Mouse (Mus musculus): Measurements from ENCODE around the gene Bcl10. TPM values are rescaled to one million over a fixed set of nuclear protein-coding genes. Genes with fewer than 3 reads are reported as not detected.
"Not testable (repeated sequence)": the region's sequence is repeated elsewhere in the genome, so short reads cannot be mapped to it uniquely, and the experiment has no call there.

Bcl10 gene
- total RNA-seq, 2 experiments from 2014 or later = 23.8 to 25.8 TPM

DNA sequence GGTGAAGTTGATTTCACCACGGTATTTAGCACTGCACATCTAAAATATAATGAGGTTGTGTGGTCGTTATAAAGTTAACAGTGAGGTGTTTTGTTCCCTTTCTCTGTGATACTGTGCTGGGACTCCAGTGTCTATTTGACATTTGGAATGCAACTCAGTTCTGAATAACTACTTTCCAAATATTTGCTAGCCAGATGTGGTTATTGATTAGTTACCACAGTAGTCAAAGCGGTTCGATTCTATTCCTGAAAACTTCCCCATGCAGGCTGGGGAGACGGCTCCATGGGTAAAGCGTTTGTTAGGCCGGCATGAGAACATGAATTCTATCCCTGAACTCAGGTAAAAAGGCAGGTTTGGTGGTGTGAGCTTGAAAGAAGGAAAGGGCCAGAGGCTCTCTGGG lies 10.1 kb upstream of the Bcl10 start:
- intact Hi-C loops (cut with DNase I) = no loop called here
- no peak for DNase-seq

GRCm38 (mm10) chr3:145913263-145913662 lies 9.3 kb upstream of the Bcl10 start:
- intact Hi-C loops (cut with DNase I) = no loop called here
- no peak for DNase-seq

- not testable (repeated sequence) for DNase-seq
Measured at GRCm38 (mm10) chr3:145913942-145914341, 8.7 kb upstream of the Bcl10 start.

GRCm38 (mm10) chr3:145916374-145916773 lies 6.2 kb upstream of the Bcl10 start:
- DNase-seq = no peak
- intact Hi-C loops (cut with DNase I) = no loop called here

More at GRCm38 (mm10) chr3:145913942-145914341, 8.7 kb upstream of the Bcl10 start:
- intact Hi-C loops (cut with DNase I) = not testable (repeated sequence)

DNA sequence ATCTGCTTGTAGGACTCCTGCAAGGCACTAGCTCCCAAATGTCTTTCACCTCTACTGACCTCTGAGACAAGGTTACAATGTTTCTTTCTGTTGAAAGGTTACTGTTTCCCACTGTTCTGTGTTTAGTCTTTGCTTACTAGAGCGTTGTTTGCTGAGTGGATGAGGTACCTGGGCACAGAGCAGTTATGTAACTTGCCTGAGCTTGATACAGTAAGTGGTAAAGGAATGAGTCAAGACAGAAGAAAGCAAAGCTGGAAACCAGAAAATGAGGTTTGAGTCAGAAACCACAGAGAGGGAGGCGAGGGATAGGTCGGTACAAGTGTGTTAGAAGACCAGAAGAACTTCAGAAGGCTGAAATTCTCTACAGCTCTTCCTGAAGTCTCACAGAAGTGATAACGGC lies 5.8 kb upstream of the Bcl10 start:
- no peak for DNase-seq
- intact Hi-C loops (cut with DNase I) = no loop called here

GRCm38 (mm10) chr3:145922971-145923370 lies 367 bp downstream of the Bcl10 start:
- DNase-seq = no peak
- intact Hi-C loops (cut with DNase I) = loop anchor here (2.0 to 5.0 kb wide), 2 partner anchors 274 to 341 kb away; partner anchors contain the start of gene Ccn1

DNA sequence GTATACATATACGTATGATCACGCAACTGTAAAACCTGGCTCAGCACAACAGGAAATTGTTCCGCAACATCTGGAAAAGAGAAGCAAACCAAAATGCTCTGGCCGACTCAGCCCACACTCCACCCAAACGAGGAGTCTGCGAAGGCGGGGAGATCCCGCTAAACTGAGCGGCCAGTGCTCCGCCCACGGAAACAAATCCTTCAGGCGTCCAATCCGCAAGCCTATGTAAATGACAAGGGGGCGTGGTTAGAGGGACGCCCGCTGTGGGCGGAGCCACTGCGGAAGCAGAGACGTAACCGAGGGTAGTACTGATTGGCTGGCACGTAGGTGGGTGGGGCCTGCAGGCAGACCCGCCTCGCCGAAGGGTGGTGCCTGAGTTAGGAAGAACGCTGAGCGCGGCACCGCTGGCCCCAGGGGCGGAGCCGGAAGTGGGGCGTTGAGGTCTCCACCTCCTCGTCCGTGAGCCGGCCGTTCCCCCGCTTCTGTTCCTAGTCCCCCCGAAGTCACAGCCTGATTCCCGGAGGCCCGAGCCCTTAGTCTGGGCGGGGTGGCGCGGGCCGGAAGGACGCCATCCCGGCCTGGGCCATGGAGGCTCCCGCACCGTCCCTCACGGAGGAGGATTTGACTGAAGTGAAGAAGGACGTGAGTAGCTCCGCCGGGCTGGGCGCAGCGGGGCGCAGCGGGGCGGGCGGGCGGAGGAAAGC lies 1.4 kb downstream of the Bcl10 start:
- DNase-seq = peak; percentile 99 to 100

DNA sequence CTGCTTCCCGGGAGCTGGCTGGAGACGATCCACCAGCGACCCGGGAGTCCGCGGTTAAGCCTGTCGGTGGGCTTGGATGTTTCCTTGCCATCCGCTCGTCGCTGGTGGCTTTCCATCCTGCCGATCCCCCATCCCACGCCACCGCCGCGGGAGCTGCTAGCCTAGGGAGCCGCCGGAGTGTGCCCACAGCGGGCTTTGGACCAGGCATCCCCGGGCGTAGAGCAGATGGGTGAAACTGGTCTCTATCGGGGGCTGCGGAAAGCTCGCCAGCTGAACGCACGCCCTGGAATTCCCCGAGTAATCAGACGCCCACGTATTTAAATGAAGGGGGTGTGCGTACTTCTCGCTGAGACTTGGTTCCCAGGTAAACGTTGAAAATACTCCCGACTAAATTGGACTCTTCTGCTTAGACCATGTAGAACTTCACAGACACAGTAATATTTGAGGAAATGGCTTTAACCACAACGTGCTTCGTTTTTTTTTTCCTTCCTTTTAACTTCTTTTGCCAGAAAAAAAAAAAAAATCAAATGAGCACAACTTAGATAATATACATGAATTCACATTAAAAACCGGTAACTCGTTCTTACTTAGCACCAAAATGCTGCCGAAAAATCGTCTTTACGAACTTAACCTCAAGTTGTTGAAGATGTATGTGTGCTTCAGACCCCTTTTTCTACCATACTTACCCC lies 2.2 kb downstream of the Bcl10 start:
- intact Hi-C loops (cut with DNase I) = loop anchor here (5.0 kb wide), 1 partner anchor 342 kb away; no protein-coding TSS in a partner anchor
- DNase-seq = peak; percentile 61 to 64

More for the DNA sequence above, 1.4 kb downstream of the Bcl10 start:
- intact Hi-C loops (cut with DNase I) = loop anchor here (2.0 to 5.0 kb wide), 2 partner anchors 275 to 342 kb away; partner anchors contain the start of gene Ccn1

DNA sequence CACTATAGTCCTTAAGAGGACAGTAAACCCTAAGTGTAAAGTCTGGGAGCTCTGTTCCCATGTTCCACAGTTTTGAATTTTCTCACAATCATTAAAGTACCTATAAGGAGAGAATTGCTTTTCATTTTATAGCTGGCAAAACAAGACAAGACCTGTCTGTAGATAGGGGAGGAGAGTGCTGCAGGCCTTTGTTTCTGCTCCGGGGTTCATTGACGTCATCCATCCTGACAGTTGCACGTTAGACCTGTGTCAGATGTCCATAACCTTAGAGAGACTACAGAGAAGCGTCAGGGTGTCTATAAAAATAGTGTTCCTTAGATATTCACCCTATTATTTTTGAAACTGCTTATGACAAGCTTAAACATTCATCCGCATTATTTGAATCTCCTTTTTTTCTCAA lies 2.9 kb downstream of the Bcl10 start:
- intact Hi-C loops (cut with DNase I) = no loop called here

DNA sequence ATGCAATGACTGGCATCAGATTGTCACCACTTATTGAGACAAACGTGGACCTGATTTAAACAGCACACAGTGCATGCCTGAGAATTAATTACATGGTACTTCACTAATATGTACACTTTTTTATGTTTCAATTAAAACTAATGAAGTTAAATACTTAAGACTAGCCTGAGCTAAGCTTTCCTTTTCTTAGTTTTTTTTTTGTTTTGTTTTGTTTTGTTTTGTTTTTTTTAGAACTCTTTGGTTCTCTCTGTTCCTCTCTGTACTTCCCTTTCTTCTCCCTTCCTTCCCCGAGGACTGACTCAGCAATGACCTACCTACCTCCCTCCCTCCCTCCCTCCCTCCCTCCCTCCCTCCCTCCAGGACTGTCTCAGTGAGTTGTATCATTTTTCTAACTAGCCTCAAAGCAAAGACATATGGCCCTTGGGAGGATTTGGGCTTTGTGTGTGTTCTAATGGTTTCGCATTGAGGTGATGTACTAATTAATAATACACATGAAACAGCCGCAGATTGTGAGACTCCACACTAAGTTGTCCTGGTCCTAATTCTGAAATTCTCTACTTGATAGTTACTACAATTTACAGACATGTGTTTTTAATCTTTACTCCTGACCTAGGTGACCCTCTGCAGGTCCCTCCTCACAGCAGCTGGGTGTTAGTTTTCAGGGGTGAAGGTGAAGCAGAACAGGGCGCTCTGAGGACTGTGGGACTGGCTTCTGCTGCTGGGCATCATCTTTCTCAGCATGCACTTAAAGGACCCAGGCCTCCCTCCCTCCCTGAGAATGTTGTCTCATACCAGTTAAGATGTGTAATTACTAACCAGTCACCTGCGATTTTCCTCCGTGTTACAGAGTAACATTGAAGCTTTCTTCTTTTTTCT lies 7.2 kb downstream of the Bcl10 start:
- DNase-seq = no peak
- intact Hi-C loops (cut with DNase I) = no loop called here

More for the DNA sequence above, 2.9 kb downstream of the Bcl10 start:
- no peak for DNase-seq

DNA sequence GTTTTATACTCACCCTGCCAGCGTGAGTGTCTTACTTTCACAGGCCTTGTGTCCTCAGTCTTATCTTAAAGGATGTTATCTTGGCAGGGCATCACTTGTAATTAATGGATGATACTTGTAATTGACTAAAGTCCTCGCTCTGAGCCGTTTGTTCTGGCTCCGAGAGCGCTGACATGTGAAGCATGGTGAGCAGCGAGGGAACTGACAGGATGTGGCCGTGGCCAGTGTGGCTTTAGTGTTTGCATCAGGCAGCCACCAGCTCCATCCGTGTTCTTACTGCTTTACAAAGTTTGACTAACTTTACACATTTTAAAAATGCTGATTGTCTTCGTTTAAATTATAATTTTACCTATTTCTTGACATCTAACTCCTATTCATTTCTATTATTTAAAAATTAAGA lies 11.2 kb downstream of the Bcl10 start:
- intact Hi-C loops (cut with DNase I) = no loop called here
- no peak for DNase-seq

- intact Hi-C loops (cut with DNase I) = loop anchor here (1.0 kb wide), 1 partner anchor 31 kb away; no protein-coding TSS in a partner anchor
- peak; percentile 93 to 95 for DNase-seq
Measured at GRCm38 (mm10) chr3:145937505-145938404, 15.2 kb downstream of the Bcl10 start, which contains the start of gene 2410004B18Rik. Gene 2410004B18Rik, plus strand, starts transcription at chr3:145938014.

DNA sequence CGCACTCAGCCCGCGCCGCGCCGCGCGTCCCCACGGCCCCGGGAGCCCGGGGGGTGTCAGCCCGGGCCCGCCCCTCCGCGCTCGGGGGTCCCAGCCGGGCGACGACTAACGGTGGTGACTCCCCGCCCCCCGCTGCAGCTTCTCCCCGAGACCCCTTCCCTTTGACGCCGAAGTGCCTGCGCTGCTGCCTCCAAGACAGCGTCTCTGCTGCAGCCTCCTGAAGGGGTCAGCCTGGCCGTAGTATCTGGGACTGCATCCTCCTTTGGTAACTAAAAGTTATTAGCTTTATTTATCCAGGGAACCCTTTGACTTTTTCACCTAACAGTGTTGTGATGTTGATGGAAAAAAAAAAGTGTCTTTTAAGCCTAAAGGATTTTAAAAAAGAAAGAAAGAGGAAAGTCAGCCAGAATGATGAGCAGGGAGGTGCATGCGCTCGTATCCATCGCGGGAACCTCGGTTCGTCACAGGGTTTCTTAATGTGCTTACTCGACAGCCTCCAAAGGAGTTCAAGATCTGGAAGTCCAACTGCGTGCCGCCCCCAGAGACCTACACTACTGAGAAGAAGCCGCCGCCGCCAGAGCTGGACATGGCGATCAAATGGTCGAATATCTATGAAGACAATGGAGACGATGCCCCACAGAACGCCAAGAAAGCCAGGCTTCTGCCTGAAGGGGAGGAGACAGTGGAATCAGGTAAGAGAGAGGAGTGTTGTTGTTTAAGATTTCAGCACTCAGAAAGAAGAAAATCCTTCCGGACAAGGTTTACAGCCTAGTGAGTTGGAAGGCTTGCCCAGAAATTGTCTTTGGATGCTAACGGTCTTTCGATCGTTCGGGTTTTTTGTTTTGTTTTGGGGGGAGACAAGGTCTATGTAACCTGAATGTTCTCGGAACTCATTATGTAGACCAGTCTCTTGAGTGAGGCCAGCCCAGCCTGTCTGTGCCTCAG lies 16.1 kb downstream of the Bcl10 start:
- intact Hi-C loops (cut with DNase I) = no loop called here
- DNase-seq = no peak

- intact Hi-C loops (cut with DNase I) = no loop called here
- DNase-seq = no peak
Measured at GRCm38 (mm10) chr3:145939402-145939801, 16.8 kb downstream of the Bcl10 start.

DNA sequence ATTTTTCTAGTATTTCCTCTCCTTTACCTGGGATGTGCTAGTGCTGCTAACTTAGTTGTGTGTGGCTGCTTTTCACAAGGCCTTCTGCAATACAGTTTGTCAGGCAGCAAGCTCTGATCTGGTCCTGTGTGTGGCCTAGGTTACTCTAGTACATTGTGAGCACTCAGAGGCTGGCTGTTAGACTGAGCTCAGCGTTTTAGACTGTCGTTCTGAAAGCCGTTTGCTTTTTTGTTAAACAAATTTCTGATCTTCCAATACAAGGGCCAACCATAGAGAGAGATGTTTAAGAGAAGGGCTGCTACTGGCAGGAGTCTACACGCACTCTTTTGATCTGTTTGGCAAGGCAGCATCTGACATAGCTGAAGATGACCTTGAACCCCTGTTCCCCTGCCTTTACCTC lies 17.4 kb downstream of the Bcl10 start:
- DNase-seq = no peak
- intact Hi-C loops (cut with DNase I) = loop anchor here (10.0 kb wide), 1 partner anchor 465 kb away; the partner anchor contains the start of gene Ssx2ip

DNA sequence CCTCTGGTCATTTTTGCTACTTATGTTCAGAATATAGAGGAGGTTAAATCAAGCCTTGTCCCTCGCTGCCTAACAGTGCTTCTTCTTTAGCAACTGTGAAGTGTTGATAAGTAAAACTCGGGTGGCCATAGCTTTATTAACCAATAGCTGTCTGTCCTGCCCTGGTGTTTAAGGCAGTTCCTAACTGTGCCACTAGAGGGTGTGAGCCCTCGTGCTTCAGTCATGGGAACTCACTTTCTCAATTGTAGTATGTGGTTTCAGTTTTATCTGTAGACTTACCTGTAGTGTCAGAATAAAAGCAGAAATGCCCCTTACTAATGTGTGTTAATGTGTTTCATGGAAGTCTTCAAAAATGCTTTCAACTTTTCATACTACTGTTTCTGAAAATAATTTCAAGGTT lies 19.4 kb downstream of the Bcl10 start:
- intact Hi-C loops (cut with DNase I) = loop anchor here (2.0 to 10.0 kb wide), 2 partner anchors 235 to 463 kb away; partner anchors contain the start of gene Ssx2ip
- DNase-seq = peak; percentile 75 to 88

DNA sequence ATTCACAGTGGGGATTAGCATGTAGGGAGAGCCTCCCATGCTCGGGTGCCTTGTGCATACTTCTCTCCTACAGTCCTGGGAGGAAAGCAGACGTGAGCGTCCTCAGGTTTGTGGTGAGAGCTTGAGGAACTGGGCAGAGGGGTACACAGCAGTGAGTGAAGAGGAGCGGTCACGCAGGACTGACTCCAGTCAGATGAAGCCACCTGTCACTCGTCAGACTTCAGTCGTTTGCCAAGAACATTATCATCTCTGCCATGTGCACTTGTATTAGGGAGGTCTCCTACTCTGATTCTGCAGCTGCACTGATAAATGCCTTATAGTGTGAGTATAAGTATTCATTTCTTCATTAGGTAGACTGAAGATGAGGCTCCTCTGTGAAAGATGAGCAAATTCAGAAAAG lies 21.7 kb downstream of the Bcl10 start:
- intact Hi-C loops (cut with DNase I) = loop anchor here (10.0 kb wide), 1 partner anchor 460 kb away; the partner anchor contains the start of gene Ssx2ip
- DNase-seq = no peak

DNA sequence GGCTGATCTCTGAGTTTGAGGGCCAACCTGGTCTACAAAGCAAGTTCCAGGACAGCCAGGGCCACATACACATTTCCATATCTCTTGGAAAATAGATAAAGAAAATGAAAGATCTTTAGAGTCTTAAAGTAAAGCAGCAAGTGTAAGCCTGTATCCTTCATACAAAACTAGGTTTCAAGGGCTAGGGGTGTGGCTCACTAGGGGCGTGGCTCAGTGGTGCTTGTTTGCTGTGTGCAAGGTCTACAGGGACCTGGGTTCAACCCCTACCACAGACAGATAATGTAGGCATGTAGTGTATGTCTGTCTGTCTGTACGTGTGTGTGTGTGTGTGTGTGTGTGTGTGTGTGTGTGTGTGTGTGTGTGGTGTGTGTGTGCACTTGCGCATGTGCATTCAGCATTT lies 23.3 kb downstream of the Bcl10 start:
- intact Hi-C loops (cut with DNase I) = loop anchor here (10.0 kb wide), 1 partner anchor 459 kb away; the partner anchor contains the start of gene Ssx2ip

More for the DNA sequence above, 23.3 kb downstream of the Bcl10 start:
- DNase-seq = no peak
